Mouse (Mus musculus): ENCODE measurements around the gene Myh9.
"Not testable (repeated sequence)": the region's sequence is repeated elsewhere in the genome, so short reads cannot be mapped to it uniquely, and the experiment has no call there.

Myh9 gene

GRCm38 (mm10) chr15:77868340-77868739 is 26.4 kb upstream of the Myh9 start:
- no peak for DNase-seq (ENCODE audit: low read depth in 2 of 2, low spot score in 2 of 2)

DNA sequence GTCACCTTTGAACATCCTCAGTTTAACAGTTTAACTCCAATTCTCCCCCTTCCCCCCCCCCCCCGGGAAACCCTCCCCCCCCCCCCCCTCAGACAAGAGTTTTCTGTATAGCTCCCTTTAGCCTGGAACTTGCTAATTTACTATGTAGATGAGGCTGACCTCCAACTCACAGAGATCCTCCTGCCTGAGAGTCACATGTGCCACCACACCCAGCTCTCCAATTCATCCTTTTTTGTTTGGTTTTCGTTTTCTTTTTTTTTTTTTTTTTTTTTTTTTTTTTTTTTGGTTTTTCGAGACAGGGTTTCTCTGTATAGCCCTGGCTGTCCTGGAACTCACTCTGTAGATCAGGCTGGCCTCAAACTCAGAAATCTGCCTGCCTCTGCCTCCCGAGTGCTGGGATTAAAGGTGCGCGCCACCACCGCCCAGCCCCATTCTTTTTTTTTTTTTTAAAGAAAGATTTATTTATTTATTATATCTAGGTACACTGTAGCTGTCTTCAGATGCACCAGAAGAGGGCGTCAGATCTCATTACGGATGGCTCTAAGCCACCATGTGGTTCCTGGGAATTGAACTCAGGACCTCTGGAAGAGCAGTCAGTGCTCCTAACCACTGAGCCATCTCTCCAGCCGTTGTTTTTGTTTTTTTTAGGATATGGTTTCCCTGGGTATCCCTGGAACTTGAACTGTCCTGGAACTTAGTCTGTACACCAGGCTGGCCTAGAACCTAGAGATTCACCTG is 25.4 kb upstream of the Myh9 start:
- DNase-seq (ENCODE audit: low read depth in 2 of 2, low spot score in 2 of 2), result not testable (repeated sequence)

DNA sequence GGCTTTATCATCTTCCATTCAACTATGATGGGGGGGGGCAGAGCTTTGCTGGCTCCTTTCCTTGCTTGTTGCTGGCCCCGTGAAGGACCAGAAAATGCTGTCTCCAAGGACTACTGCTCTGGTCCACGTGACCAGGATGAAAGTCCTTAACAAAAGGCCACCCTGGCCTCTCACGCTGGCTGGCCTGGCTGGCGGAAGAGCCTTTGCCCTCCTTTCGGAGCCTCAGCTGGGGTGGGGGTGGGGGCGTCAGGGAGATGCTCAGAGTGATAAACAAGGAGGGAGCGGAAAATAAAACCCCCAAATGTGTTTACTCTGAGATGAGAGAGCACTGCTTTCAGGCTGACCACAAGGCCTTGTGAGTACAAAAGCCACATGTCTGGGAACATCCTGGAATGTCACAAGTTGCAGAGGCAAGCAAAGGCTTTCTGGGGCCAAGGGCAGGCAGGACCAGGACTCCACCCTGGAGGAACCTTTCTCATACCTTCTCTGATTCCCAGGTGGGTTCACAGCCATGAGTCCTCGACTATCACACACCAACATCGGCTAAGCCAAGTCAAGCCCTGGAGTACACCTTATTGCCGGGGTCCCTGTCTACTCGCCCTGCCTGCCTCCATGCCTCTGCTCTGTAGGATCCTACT is 24.7 kb upstream of the Myh9 start:
- DNase-seq (ENCODE audit: low read depth in 2 of 2, low spot score in 2 of 2), result no peak

DNA sequence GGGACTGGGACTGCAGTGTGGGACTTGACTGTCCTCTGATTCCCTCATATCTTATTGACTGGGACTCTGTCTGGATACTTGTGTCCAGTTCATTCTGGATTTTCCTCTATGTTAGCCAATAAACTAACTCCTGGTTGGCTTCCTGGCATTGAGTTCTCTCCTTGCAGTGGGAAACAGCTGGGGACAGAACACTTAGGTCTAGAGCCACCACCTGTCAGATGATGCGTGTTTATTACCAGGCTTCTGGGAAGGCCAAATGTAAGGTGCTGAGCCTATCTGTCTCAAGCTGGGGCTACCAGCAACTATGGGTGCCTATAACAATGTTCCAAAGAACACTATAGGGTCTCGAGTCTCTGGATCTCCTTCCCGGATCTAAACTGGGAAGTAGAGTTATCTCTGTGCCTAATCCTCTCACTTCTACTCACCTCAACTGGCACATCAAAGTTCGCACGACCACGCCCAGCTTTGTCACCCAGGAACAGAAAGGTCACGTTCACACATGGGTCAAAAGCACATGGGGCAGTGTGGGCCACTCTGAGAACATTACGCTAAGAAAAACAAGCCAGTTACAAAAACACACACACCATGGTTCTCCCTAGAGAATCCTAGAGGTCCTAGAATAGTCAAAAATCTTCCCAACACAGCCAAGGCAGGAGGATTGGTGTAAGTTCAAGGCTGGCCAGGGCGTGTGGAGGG is 22.2 kb upstream of the Myh9 start:
- DNase-seq (ENCODE audit: low read depth in 2 of 2, low spot score in 2 of 2), result no peak

DNA sequence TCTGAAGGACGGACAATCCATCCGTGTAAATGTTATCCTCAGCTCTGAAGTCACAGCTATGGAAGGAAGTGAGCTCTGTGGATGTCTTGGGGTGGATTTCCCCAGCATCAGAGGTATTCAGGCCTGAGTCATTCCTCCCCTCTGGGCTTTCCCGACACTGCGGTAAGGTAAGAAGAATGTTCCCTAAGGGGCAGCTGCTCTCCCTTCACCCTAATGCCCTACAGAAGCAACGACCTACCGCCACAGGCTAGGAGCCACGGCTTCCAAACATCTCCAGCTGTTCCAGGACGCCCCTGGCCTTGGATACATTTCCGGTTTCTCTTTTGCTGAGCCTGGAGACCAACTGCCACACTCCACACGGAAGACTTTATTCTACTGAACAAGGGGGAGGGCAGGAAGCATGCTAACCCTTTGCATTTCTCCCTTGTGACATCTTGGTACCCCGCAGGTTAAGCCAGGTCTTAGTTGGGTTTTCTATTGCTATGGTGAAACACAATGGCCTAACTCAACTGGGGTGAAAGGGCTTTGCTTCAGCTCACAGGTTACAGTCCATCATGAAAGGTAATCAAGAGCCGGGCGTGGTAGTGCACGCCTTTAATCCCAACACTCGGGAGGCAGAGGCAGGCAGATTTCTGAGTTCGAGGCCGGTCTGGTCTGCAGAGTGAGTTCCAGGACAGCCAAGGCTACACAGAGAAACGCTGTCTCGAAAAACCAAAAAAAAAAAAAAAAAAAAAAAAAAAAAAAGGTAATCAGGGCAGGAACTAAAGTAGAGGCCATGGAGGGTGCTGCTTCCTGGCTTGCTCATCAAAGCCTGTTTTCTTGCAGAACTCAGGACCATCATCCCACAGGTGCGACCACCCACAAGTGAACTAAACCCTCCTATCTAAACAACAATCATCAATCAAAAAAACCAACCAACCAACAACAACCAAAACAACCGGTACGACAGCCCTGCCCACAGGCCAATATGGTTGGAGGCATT is 21.3 kb upstream of the Myh9 start:
- no peak for DNase-seq (ENCODE audit: low read depth in 2 of 2, low spot score in 2 of 2)

DNA sequence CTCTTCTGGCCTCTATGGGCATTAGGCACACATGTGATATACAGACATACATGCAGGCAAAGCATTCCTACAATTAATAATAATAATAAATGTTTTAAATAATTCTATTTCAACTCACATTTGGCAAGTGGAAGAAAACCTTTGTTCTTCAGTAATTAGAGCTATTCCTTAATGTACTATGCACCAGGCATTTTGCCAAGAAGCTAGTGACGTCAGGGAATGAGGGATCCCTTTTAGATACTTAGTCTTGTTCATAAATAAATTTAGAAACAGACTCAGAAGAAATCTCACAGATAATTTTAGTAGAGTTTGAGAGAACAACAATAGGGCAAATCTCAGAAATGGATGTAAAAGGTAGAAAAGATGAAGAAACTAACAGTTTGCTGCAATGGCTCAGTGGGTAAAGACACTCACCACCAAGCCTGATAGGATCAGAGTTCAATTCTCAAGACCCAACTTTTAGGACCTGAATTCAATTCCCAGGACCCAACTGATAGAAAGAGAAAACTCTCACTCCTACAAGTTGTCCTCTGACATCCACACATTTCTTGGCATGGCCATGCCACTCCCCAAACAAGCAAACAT is 18.2 kb upstream of the Myh9 start:
- no peak for DNase-seq (ENCODE audit: low read depth in 2 of 2, low spot score in 2 of 2)

- peak in 1 of 2 experiments; percentile 46 for DNase-seq (ENCODE audit: low read depth in 2 of 2, low spot score in 2 of 2)
These were observed 15.7 kb upstream of the Myh9 start for GRCm38 (mm10) chr15:77857662-77858156.

DNA sequence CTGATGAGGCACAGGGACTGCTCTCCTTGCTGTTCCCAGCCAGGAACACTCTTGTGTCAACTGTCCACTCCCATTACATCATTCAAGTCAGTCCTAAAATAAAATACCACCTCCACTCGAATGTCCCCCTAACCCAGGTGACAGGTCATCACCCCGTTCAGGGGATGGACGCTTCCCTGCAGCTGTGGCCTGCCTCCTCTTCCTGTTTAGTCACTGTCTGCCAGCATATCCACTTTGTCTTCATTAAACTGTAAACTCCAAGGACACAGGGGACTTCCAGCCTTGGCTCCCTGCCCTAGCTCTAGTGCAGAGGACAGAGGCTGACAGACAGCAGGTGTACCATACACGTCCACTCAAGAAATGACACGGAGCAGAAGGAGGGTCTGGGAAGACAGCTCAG is 14.6 kb upstream of the Myh9 start:
- DNase-seq (ENCODE audit: low read depth in 2 of 2, low spot score in 2 of 2), result no peak

DNA sequence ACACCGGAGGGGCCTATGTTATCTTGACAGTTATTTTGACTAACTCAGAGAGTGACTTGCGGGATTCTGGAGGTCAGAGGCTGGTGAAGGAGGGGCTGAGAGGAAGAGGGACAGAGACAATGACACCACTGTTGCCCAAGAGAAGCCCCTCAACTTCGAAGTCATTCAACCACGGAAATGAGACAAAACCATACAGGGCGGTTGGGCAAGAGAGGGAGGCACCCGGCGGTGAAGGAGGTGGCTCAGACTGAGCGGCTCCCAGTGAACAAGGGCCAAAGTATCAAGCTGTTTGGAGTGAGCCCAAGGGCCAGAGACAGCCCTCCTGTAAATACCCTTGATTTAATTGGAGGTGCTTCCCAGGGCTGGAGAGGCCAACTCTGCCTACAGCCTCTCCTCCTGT is 13.3 kb upstream of the Myh9 start:
- DNase-seq (ENCODE audit: low read depth in 2 of 2, low spot score in 2 of 2), result no peak

DNA sequence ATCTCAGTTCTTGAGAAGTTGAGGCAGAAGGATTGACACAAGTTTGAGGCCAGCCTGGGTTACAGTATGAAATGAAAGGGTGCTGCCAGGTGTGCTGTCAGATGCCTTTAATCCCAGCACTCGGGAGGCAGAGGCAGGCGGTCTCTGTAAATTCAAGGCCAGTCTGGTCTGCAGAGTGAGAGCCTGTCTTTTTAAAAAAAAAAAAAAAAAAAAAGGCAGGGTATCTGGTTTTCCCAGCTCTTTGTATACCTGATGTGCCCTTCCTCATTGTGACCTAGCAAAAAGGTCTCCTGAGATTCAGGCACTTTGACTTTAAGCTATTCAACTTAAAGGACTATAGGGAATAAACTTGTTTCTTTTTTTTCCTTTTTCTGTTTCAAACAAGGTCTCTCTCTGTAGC is 10.0 kb upstream of the Myh9 start:
- no peak for DNase-seq (ENCODE audit: low read depth in 2 of 2, low spot score in 2 of 2)

- no peak for DNase-seq (ENCODE audit: low read depth in 2 of 2, low spot score in 2 of 2)
These were observed 9.2 kb upstream of the Myh9 start for GRCm38 (mm10) chr15:77851136-77851535.

GRCm38 (mm10) chr15:77849572-77850229 is 7.7 kb upstream of the Myh9 start:
- peak; percentile 68 to 75 for DNase-seq (ENCODE audit: low read depth in 2 of 2, low spot score in 2 of 2)

- DNase-seq (ENCODE audit: low read depth in 2 of 2, low spot score in 2 of 2), result no peak
These were observed 7.1 kb upstream of the Myh9 start for GRCm38 (mm10) chr15:77849039-77849436.

GRCm38 (mm10) chr15:77848415-77849038 is 6.6 kb upstream of the Myh9 start:
- DNase-seq (ENCODE audit: low read depth in 2 of 2, low spot score in 2 of 2), result no peak

DNA sequence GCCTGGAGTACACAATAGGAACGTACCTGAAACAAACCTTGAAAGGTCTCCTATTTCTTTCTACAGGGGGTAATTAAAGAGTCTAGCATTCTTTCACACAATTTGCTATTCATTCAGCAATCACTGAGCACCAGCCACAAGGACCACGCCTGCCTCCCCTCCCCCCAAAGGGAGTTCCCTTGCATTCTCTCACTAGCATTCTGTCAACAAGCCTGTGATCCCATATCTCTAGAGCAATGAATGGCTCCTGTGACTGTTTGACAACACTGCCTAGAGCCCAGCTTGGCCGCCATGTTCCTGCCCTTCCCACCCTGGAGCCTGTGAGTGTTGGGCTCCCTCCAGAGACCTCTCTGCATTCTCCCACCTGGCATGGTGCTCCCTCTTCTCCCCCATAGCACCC is 5.9 kb upstream of the Myh9 start:
- DNase-seq (ENCODE audit: low read depth in 2 of 2, low spot score in 2 of 2), result no peak

- no peak for DNase-seq (ENCODE audit: low read depth in 2 of 2, low spot score in 2 of 2)
These were observed 5.1 kb upstream of the Myh9 start for GRCm38 (mm10) chr15:77847108-77847507.

GRCm38 (mm10) chr15:77845931-77846595 is 4.1 kb upstream of the Myh9 start:
- not testable (repeated sequence) for DNase-seq (ENCODE audit: low read depth in 2 of 2, low spot score in 2 of 2)

DNA sequence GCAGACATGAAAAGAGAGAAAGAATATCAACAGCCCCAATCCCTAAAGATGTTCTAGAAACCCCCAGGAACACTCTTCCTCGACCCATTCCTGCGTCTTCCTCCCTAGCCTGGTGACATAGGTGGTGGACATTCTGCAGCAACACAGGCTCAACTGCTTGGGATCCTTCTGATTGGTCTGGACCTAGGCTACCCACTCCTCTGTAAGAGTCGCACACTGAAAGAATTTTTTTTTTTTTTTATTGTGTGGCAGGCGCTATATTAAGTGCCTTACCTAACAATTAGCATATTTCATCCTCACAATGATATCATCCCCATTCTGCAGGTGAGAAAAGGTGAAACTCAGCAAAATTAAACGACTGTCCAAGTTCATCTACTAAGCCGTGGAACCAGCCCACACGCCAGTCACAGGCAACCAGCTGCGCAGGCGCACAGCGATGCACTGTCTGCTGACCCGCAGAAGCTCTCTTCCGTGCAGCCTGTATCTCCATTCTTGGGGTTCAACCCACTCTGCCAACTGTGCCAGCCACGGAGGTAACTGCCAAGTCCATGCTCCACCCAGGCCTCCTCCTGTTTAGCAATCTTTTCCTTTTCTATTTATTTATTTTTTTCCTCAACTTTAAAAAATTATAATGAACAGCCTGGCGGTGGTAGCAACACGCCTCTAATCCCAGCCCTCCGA is 3.1 kb upstream of the Myh9 start:
- no peak for DNase-seq (ENCODE audit: low read depth in 2 of 2, low spot score in 2 of 2)
